Mouse (Mus musculus): ENCODE results near the gene Gm11172.

Gene Gm11172

GRCm38 (mm10) chr16:10812865-10813371, at the start of gene Gm11172:
TSS of gene Gm11172 (plus strand) at chr16:10812915.
- DNase-seq (ENCODE audit: low spot score): no peak

DNA sequence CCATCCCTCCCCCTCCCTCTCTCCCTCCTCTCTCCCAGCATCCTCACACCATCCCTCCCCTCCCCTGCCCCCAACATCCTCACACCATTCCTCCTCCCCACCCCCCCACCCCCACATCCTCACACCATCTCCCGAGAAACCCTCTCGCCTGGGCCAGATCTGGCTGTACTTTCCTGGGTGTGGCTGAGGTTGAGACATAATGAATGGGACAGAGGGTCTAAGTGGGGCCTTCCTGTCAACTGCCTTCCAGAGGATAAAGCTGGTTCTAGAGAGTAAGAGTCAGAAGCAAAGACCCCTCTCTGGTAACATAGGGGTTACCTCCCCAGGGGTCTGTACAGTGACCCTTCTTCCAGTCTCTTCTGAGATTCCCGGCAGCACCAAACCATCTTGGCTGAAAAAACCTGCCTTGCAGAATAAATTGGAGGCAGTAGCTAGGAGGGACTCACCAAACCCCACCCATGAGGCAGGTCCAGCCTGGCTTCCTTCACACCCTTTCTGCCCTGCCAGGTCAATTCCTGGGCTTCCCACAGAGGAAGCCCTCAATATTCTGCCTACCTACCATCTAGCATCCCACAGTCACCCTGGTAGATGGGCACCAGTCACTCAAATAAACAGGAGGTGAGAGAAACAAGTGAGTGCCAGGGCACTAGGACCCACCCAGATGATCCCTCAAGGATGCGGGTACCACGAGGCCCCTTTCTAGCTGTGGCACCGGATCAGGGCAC, 49.0 kb upstream of the Gm11172 start:
- no peak for DNase-seq (ENCODE audit: low spot score)

GRCm38 (mm10) chr16:10764323-10764722, 48.4 kb upstream of the Gm11172 start:
- DNase-seq (ENCODE audit: low spot score): no peak

- peak; percentile 83 for DNase-seq (ENCODE audit: low spot score)
Observed at GRCm38 (mm10) chr16:10767158-10767557, 45.6 kb upstream of the Gm11172 start.

GRCm38 (mm10) chr16:10768821-10769220, 43.9 kb upstream of the Gm11172 start:
- peak; percentile 54 for DNase-seq (ENCODE audit: low spot score)

- no peak for DNase-seq (ENCODE audit: low spot score)
Observed at GRCm38 (mm10) chr16:10769661-10770060, 43.1 kb upstream of the Gm11172 start.

GRCm38 (mm10) chr16:10770531-10771325, 42.0 kb upstream of the Gm11172 start:
- DNase-seq (ENCODE audit: low spot score): no peak

DNA sequence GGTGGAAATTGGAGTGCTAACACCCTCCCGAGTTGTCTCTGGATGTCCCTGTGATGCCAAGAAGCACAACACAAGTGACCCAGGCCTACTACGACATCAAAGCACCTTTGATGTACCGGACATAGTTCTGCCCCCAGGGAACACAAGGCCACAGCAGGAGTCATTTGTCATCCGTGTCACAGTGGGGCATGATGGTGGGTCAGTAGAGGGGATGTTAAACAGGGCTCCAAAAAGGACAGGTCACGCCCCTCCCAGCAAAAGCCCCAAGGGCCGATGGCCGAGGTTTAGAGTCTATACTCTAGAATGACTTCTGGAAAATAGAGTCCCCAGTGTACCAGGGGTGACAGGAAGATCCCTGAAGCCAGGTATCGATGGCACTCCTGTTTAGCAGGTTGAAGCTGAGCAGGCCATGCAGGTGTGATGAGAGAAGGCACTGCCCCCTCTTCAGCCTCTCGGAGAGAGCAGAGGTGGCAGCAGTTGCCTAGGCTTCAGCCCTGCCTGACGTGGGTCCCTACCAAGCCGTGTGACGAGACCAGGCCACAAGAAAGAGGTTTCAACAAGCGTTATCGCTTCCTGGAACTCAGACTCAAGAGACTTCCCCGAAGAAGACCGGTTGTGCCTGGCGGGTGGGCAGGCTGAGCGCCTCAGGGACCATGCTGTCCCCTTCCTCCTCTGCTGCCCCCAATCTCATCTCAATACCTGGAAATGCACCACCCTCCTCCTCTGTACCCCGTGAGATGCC, 40.8 kb upstream of the Gm11172 start:
- DNase-seq (ENCODE audit: low spot score): peak; percentile 53

DNA sequence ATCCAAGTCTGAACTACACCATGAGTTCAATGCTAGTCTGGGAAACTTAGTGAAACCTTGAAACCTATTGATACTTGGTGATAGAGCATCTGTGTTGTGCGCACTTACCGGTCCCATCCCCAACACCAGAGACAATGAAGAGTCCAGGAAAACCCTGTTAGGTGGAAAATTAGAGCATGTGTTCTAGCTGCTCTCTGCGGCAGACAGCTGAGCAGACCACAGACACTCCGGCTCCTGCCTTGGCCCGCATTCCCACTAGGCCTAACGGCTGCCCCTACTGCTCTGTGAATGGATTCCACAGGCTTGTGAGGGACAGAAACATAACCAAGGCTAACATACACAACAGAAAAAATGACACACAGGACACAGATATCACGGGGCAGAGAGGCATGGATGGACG, 39.2 kb upstream of the Gm11172 start:
- no peak for DNase-seq (ENCODE audit: low spot score)

DNA sequence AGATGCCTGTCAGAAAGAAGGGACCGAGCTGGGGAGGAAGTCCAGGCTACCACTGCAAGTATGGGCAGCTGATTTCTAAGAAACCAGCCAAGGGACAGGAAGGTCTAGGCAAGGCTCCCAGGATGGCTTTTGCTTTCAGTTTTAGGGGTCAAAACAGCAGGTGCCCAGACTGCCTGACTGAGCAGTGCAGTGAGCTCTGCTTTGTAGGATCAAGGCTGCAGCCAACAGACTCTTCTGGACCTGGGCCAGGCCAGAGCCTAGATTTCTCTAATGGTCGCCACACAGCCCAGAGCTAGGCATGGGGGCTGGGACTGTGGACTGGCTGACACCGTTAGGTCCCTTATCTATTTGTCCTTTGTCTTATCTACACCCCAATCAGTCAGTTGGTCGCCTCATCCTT, 38.0 kb upstream of the Gm11172 start:
- no peak for DNase-seq (ENCODE audit: low spot score)

- DNase-seq (ENCODE audit: low spot score): no peak
Observed at GRCm38 (mm10) chr16:10776322-10776721, 36.4 kb upstream of the Gm11172 start.

GRCm38 (mm10) chr16:10777579-10778160, 35.0 kb upstream of the Gm11172 start:
- DNase-seq (ENCODE audit: low spot score): no peak

- no peak for DNase-seq (ENCODE audit: low spot score)
Observed at GRCm38 (mm10) chr16:10780631-10781120, 32.0 kb upstream of the Gm11172 start.

DNA sequence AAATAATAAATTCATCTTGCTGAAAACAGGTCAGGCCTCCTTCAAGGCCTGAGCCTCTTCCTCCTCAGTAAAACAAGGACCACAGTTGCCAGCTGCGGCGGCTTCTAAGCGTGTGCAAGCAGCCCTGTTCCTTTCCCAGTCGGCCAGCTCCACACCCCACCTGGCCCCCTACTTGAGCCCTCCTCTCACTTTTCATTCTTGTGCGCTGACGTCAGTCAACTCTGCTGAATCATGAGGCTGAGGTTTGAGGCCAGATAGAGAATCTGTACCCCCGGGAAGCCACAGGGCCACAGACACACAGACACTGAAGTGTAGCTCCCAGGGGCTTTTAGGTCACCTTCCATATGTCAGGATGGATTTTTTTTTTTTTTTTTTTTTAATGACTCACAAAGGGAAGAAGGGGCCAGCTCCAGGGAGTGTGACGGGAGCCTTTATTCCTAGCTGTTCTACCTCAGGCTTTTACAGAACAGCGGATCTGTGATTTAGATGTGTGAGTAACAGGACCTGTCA, 30.8 kb upstream of the Gm11172 start:
- DNase-seq (ENCODE audit: low spot score): no peak

DNA sequence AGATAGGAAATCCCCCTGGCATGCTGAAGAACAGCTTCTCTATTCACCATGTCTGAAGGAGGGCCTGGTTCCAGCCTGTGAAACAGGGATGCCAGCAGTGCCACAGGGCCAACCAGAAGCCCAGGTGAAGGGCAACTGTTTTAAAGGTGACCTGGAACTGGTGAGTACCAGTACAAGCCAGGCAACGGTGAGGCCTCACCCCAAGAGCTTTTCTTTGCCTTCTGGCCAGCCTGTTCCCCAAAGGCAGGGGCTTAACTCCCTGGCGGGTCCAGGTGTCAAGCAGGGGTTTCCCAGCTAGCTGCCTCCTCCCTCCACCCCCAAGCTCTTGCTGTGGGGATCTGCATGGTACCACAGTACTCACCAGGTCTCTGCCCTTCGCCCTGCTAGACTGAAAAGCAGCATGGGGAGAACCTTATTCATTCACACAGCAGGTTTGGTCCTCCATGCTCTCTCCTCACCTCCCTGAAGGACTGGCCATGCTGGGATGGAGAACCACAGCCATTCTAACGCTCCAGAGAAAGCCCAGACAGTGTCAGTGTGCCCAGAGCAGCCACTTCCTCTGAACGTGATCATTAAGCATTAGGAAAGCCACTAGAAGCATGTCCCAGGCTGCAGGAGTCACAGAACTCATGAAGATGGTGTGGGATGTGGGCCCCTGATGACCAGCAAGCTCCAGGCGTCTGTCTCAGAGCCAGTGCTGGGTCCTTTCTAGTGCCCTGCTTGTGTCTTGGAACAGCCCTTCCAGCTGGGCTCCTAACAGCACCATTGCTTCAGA, 30.2 kb upstream of the Gm11172 start:
- DNase-seq (ENCODE audit: low spot score): no peak

GRCm38 (mm10) chr16:10783152-10783434, 29.6 kb upstream of the Gm11172 start:
- no peak for DNase-seq (ENCODE audit: low spot score)

- no peak for DNase-seq (ENCODE audit: low spot score)
Observed at GRCm38 (mm10) chr16:10783451-10783850, 29.3 kb upstream of the Gm11172 start.

- DNase-seq (ENCODE audit: low spot score): no peak
Observed at GRCm38 (mm10) chr16:10783883-10784792, 28.6 kb upstream of the Gm11172 start.

DNA sequence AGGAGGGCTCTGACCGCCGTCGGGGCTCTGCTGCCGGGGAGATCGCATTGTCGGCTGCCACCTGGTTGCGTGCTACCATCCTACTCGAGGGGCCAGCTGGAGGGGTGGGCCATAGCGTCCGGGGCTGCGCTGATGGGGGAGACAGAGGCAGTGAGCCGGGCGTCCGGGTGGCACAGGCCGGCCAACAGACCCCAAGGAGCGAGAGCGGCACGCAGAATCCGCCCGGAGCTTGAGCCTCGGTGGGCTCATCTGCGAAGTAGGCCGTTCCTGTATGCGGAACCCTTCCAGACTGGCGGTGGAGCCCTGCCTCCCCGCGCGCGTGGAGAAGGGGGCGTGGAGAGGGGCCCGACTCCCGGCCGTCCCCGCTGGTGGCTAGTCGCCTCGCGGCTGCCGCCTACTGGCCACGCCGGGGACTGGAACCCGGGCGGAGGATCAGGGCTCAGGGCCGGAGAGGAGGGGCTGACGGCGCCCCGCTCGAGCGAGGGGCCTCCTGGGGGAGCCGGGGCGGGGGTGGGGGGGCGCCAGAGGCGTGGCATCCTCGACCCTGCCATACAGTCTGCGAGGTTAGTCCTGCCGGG, 27.8 kb upstream of the Gm11172 start:
- DNase-seq (ENCODE audit: low spot score): peak; percentile 92
